Mouse (Mus musculus): ENCODE results near the gene Nsfl1c. TPM values are rescaled to one million over a fixed set of nuclear protein-coding genes. Genes with fewer than 3 reads are reported as not detected.
"Not testable (repeated sequence)": the region's sequence is repeated elsewhere in the genome, so short reads cannot be mapped to it uniquely, and the experiment has no call there.

Nsfl1c gene
- 100 to 1,000 TPM; 143 to 148 TPM for total RNA-seq (2021)
- long read RNA-seq, experiment 1, transcript Nsfl1c-201 (9 exons, 1,364 nt) = major isoform, 74 of 82 reads
- long read RNA-seq, experiment 1, partial matches to known transcripts = 2 of 82 reads
- long read RNA-seq, experiment 1, other reads (novel, unspliced or antisense) = 6 of 82 reads
- long read RNA-seq, experiment 2, transcript Nsfl1c-201 (9 exons, 1,364 nt) = major isoform, 87 of 96 reads
- long read RNA-seq, experiment 2, partial matches to known transcripts = 2 of 96 reads
- long read RNA-seq, experiment 2, other reads (novel, unspliced or antisense) = 3 of 96 reads

- peak; percentile 90 for TF ChIP-seq CTCF (conservative IDR thresholded peaks at IDR 0.05)
- peak within 1 kb of the TSS; percentile 76 for H3K4me3 ChIP-seq
- peak; percentile 93 to 98 for DNase-seq (ENCODE audit: low spot score in 2 of 2)
- H3K27ac ChIP-seq = peak within 1 kb of the TSS; percentile 89
These were observed at the start of gene Nsfl1c for GRCm38 (mm10) chr2:151494035-151494803. Gene Nsfl1c, plus strand, starts transcription at chr2:151494182.

- DNase-seq (ENCODE audit: low spot score in 2 of 2); H3K27ac ChIP-seq; H3K4me3 ChIP-seq: not testable (repeated sequence)
These were observed 17.9 kb upstream of the Nsfl1c start, which contains the start of gene 4921509C19Rik for GRCm38 (mm10) chr2:151476053-151476452. Gene 4921509C19Rik, minus strand, starts transcription at chr2:151476153.

GRCm38 (mm10) chr2:151486496-151486895 lies 7.5 kb upstream of the Nsfl1c start:
- no peak for TF ChIP-seq CTCF (conservative IDR thresholded peaks at IDR 0.05)
- Histone ChIP-seq H3K27ac (no peak overlapping the region), H3K4me3 (no peak overlapping the region)
- DNase-seq (ENCODE audit: low spot score in 2 of 2) = no peak

GRCm38 (mm10) chr2:151498358-151498757 lies 4.4 kb downstream of the Nsfl1c start:
- no peak overlapping the region for H3K4me3 ChIP-seq
- H3K27ac ChIP-seq = no peak overlapping the region
- TF ChIP-seq CTCF (conservative IDR thresholded peaks at IDR 0.05) = no peak
- DNase-seq (ENCODE audit: low spot score in 2 of 2) = no peak

- Histone ChIP-seq H3K4me3 (no peak overlapping the region), H3K27ac (no peak overlapping the region)
- no peak for TF ChIP-seq CTCF (conservative IDR thresholded peaks at IDR 0.05)
- no peak for DNase-seq (ENCODE audit: low spot score in 2 of 2)
These were observed 6.5 kb downstream of the Nsfl1c start for GRCm38 (mm10) chr2:151500442-151501007.

GRCm38 (mm10) chr2:151504226-151504625 lies 10.2 kb downstream of the Nsfl1c start:
- Histone ChIP-seq H3K4me3 (no peak overlapping the region), H3K27ac (no peak overlapping the region)
- no peak for DNase-seq (ENCODE audit: low spot score in 2 of 2)
- TF ChIP-seq CTCF (conservative IDR thresholded peaks at IDR 0.05) = peak; percentile 48

- TF ChIP-seq CTCF (conservative IDR thresholded peaks at IDR 0.05) = no peak
These were observed 18.2 kb downstream of the Nsfl1c start for GRCm38 (mm10) chr2:151512199-151512598.

GRCm38 (mm10) chr2:151513525-151514285 lies 19.7 kb downstream of the Nsfl1c start:
- H3K27ac ChIP-seq = peak overlapping the region; percentile 68
- H3K4me3 ChIP-seq = no peak overlapping the region
- TF ChIP-seq CTCF (conservative IDR thresholded peaks at IDR 0.05) = peak; percentile 66
- peak; percentile 32 to 55 for DNase-seq (ENCODE audit: low spot score in 2 of 2)

More at GRCm38 (mm10) chr2:151512199-151512598, 18.2 kb downstream of the Nsfl1c start:
- DNase-seq (ENCODE audit: low spot score in 2 of 2) = peak; percentile 20 to 36
- Histone ChIP-seq H3K27ac (peak overlapping the region; percentile 21; the same call in 1 of the 2 replicates), H3K4me3 (no peak overlapping the region)

- H3K4me3 ChIP-seq = no peak overlapping the region
- H3K27ac ChIP-seq = 0 out of 2 replicates have a peak overlapping the region, but pooled peaks have one; percentile 43
- peak; percentile 59 for TF ChIP-seq CTCF (conservative IDR thresholded peaks at IDR 0.05)
- no peak for DNase-seq (ENCODE audit: low spot score in 2 of 2)
These were observed 25.0 kb downstream of the Nsfl1c start for GRCm38 (mm10) chr2:151519000-151519399.

GRCm38 (mm10) chr2:151524324-151525041 lies 30.5 kb downstream of the Nsfl1c start:
- TF ChIP-seq CTCF (conservative IDR thresholded peaks at IDR 0.05) = no peak
- DNase-seq (ENCODE audit: low spot score in 2 of 2) = no peak
- H3K27ac ChIP-seq = no peak overlapping the region
- H3K4me3 ChIP-seq = no peak overlapping the region

GRCm38 (mm10) chr2:151525520-151525919 lies 31.5 kb downstream of the Nsfl1c start:
- DNase-seq (ENCODE audit: low spot score in 2 of 2) = no peak
- no peak for TF ChIP-seq CTCF (conservative IDR thresholded peaks at IDR 0.05)
- Histone ChIP-seq H3K27ac (no peak overlapping the region), H3K4me3 (no peak overlapping the region)

GRCm38 (mm10) chr2:151528066-151528465 lies 34.1 kb downstream of the Nsfl1c start:
- H3K27ac ChIP-seq = no peak overlapping the region
- DNase-seq (ENCODE audit: low spot score in 2 of 2) = no peak
- TF ChIP-seq CTCF (conservative IDR thresholded peaks at IDR 0.05) = no peak

More at GRCm38 (mm10) chr2:151528066-151528465, 34.1 kb downstream of the Nsfl1c start:
- H3K4me3 ChIP-seq = no peak overlapping the region
